31 mouse cellular contexts compared by ENCODE assay signal in genomic region chr7:140949255-140949654, GRCm38 (mm10). TPM values are rescaled to one million over a fixed set of nuclear protein-coding genes. Genes with fewer than 3 reads are reported as not detected.
DNase-seq lines count a peak whose midpoint lies in the region; ATAC-seq and TF ChIP-seq lines count a peak whose summit lies in the region.
"Had no signal": no experiment of that assay in that cellular context is flagged by ENCODE, and none has a peak within 500 bp of the region (broad histone marks: within the 10 kb centered on the region; RNA-seq: fewer than 3 reads in every experiment).

No protein-coding gene starts in this region.

- no peak overlapping the region for H3K9ac ChIP-seq in embryonic facial prominence, embryonic 13.5 days
- H3K9ac ChIP-seq in heart, adult 2 months (ENCODE audit: low read depth, low read length) = no peak overlapping the region
- H3K9ac ChIP-seq in liver, postnatal 0 days (replicated peaks) = no peak overlapping the region
- H3K9ac ChIP-seq: embryonic facial prominence, embryonic 12.5 days; forebrain, postnatal 0 days; hindbrain, embryonic 14.5 days had no signal

- peaks cover 73% of the 10 kb centered on the region for H3K36me3 ChIP-seq in embryonic facial prominence, embryonic 13.5 days
- peaks cover 75% of the 10 kb centered on the region for H3K36me3 ChIP-seq in embryonic facial prominence, embryonic 10.5 days (replicated peaks)
- H3K36me3 ChIP-seq in heart, adult 2 months (ENCODE audit: control insufficient read depth, insufficient read depth, low read length) = no peaks in the 10 kb centered on the region; the same call in 1 of the 2 replicates
- H3K36me3 ChIP-seq in liver, postnatal 0 days (replicated peaks; ENCODE audit: insufficient read depth, low read length) = peaks cover 42% of the 10 kb centered on the region

- no peak for DNase-seq in embryonic facial prominence, embryonic 10.5 days (ENCODE audit: low spot score)
- DNase-seq in heart, adult 2 months = no peak
- DNase-seq in heart, adult 9 months (ENCODE audit: low spot score in 2 of 2) = no peak
- no peak for DNase-seq in liver, postnatal 0 days
- DNase-seq in liver = no peak
- DNase-seq in ovary, postnatal 36 days (ENCODE audit: low spot score) = no peak
- DNase-seq: cerebellum, adult 18-20 months; cerebellum, adult 9-10 months; cerebellum, postnatal 14 days; forebrain, postnatal 0 days; gastrocnemius, postnatal 10 days; heart, postnatal 4 days had no signal

- H3K79me2 ChIP-seq in heart, adult 2 months (replicated peaks; ENCODE audit: control insufficient read depth, insufficient read depth, low read length) = 0 out of 2 replicates have a peak, but pooled peaks cover 2% of the 10 kb centered on the region

- H3K4me3 ChIP-seq in embryonic facial prominence, embryonic 13.5 days = peak overlapping the region; percentile 9; the same call in 1 of the 2 replicates
- H3K4me3 ChIP-seq in embryonic facial prominence, embryonic 10.5 days = no peak overlapping the region
- H3K4me3 ChIP-seq in heart, adult 2 months = no peak overlapping the region
- H3K4me3 ChIP-seq in liver, postnatal 0 days (ENCODE audit: low read depth, low read length) = no peak overlapping the region
- H3K4me3 ChIP-seq: embryonic facial prominence, embryonic 12.5 days had no signal

- H3K27me3 ChIP-seq in embryonic facial prominence, embryonic 13.5 days = no peaks in the 10 kb centered on the region
- H3K27me3 ChIP-seq in embryonic facial prominence, embryonic 10.5 days (replicated peaks; ENCODE audit: low read depth, poor library complexity, severe bottlenecking) = no peaks in the 10 kb centered on the region
- no peaks in the 10 kb centered on the region for H3K27me3 ChIP-seq in heart, adult 2 months (ENCODE audit: control insufficient read depth, insufficient read depth, low read length)
- H3K27me3 ChIP-seq in liver, postnatal 0 days (ENCODE audit: insufficient read depth, low read length) = no peaks in the 10 kb centered on the region
- H3K27me3 ChIP-seq: embryonic facial prominence, embryonic 12.5 days had no signal

- TF ChIP-seq POLR2A in heart, adult 2 months (IDR thresholded peaks at IDR 0.05; ENCODE audit: insufficient read depth, low read depth, low read length) = no peak

- no peaks in the 10 kb centered on the region for H3K9me3 ChIP-seq in embryonic facial prominence, embryonic 13.5 days
- H3K9me3 ChIP-seq in embryonic facial prominence, embryonic 10.5 days = no peaks in the 10 kb centered on the region
- H3K9me3 ChIP-seq in liver, postnatal 0 days (ENCODE audit: low read length) = no peaks in the 10 kb centered on the region
- H3K9me3 ChIP-seq: embryonic facial prominence, embryonic 12.5 days had no signal

- peaks cover 43% of the 10 kb centered on the region for H3K4me1 ChIP-seq in embryonic facial prominence, embryonic 13.5 days
- H3K4me1 ChIP-seq in embryonic facial prominence, embryonic 10.5 days = peaks cover 44% of the 10 kb centered on the region
- peaks cover 50% of the 10 kb centered on the region for H3K4me1 ChIP-seq in heart, adult 2 months (ENCODE audit: control insufficient read depth, insufficient read depth, low read length)
- peaks cover 26% of the 10 kb centered on the region for H3K4me1 ChIP-seq in liver, postnatal 0 days (ENCODE audit: insufficient read depth)

- H3K4me2 ChIP-seq in embryonic facial prominence, embryonic 13.5 days = no peak overlapping the region
- H3K4me2 ChIP-seq in liver, postnatal 0 days (ENCODE audit: low read depth, low read length) = no peak overlapping the region
- H3K4me2 ChIP-seq: embryonic facial prominence, embryonic 12.5 days; heart, embryonic 11.5 days; hindbrain, embryonic 14.5 days had no signal

- TF ChIP-seq CTCF in heart, adult 2 months (IDR thresholded peaks at IDR 0.05) = no peak
- no peak for TF ChIP-seq CTCF in liver, postnatal 0 days (IDR thresholded peaks at IDR 0.05; ENCODE audit: low read depth)

- H3K27ac ChIP-seq in embryonic facial prominence, embryonic 13.5 days = peak overlapping the region; percentile 16; the same call in 1 of the 2 replicates
- H3K27ac ChIP-seq in embryonic facial prominence, embryonic 10.5 days (replicated peaks) = no peak overlapping the region
- H3K27ac ChIP-seq in heart, adult 2 months = peak overlapping the region; percentile 11
- peak overlapping the region; percentile 62 for H3K27ac ChIP-seq in liver, postnatal 0 days (ENCODE audit: low read depth)
- H3K27ac ChIP-seq: embryonic facial prominence, embryonic 12.5 days; hindbrain, embryonic 14.5 days; hindbrain, postnatal 0 days had no signal

- ATAC-seq in embryonic facial prominence, embryonic 13.5 days (ENCODE audit: insufficient number of reproducible peaks, insufficient read depth, low FRiP score, low TSS enrichment, low read depth) = no peak
- no peak for ATAC-seq in liver, postnatal 0 days
- ATAC-seq: activated CD4-positive, CD25-positive, alpha-beta regulatory T cell, adult 4 months; forebrain, embryonic 14.5 days; forebrain, postnatal 0 days; hindbrain, postnatal 0 days; inflammation-experienced regulatory T-cells, adult 6 months; intestine, embryonic 16.5 days had no signal

- TF ChIP-seq EP300 in heart, adult 2 months (IDR thresholded peaks at IDR 0.05; ENCODE audit: insufficient read depth, low read depth, low read length) = no peak
- TF ChIP-seq EP300 in liver, postnatal 0 days (IDR thresholded peaks at IDR 0.05; ENCODE audit: low read depth) = no peak

- WGBS in embryonic facial prominence, embryonic 13.5 days = 85% methylated on average over 6 of the region's 6 CpGs
- WGBS in embryonic facial prominence, embryonic 10.5 days = 90% methylated on average over 6 of the region's 6 CpGs
- 89% methylated on average over 6 of the region's 6 CpGs for WGBS in heart, adult 2 months
- WGBS in liver, postnatal 0 days (ENCODE audit: insufficient replicate concordance) = 79% methylated on average over 6 of the region's 6 CpGs

- intact Hi-C loops in heart, adult 2 months (cut with DNase I) = no loop called here

RNA-seq across cellular contexts. Expression of gene Ifitm5, which starts 0.8 kb away (rescaled TPM):
- polyA plus RNA-seq in embryonic facial prominence, embryonic 13.5 days (2015; fragmentation: Nextera tagmentation; extraction: Ambion mirVana) = 32.4 and 56.7 TPM in 2 replicates
- 2.9 and 3.8 TPM in 2 replicates for polyA plus RNA-seq in embryonic facial prominence, embryonic 10.5 days (2016; fragmentation: Nextera tagmentation; extraction: Ambion mirVana)
- under 1 TPM; 0.32 to 0.34 TPM for total RNA-seq in heart, adult 2 months (2021)
- polyA plus RNA-seq in heart, adult 2 months (2012; rRNA removed) = 1.1 and 2.0 TPM in 2 replicates
- polyA plus RNA-seq in liver, postnatal 0 days (2015; fragmentation: Nextera tagmentation; extraction: Ambion mirVana) = 0.41 and 0.48 TPM in 2 replicates
- total RNA-seq: granulocyte monocyte progenitor cell, adult 5-6 weeks; hindbrain, postnatal 0 days had no signal
- polyA plus RNA-seq: activated CD4-positive, CD25-positive, alpha-beta regulatory T cell, adult 4 months; forebrain, embryonic 11.5 days; forebrain, embryonic 14.5 days; frontal cortex, adult 2 months; hindbrain, postnatal 0 days had no signal

RNA-seq across cellular contexts. Expression of gene Gm45717, which starts 6.5 kb away (rescaled TPM):
- 1.1 TPM in 1 of 2 replicates, not detected in the other for polyA plus RNA-seq in embryonic facial prominence, embryonic 13.5 days (2015; fragmentation: Nextera tagmentation; extraction: Ambion mirVana)
- polyA plus RNA-seq in embryonic facial prominence, embryonic 10.5 days (2016; fragmentation: Nextera tagmentation; extraction: Ambion mirVana) = 0.52 TPM in 1 of 2 replicates, not detected in the other
- not detected for total RNA-seq in heart, adult 2 months (2021)
- polyA plus RNA-seq in heart, adult 2 months (2012; rRNA removed) = not detected in 2 replicates
- 0.59 TPM in 1 of 2 replicates, not detected in the other for polyA plus RNA-seq in liver, postnatal 0 days (2015; fragmentation: Nextera tagmentation; extraction: Ambion mirVana)
- total RNA-seq: adrenal gland, postnatal 10 days; adrenal gland, postnatal 36 days; ES-E14; forebrain, postnatal 0 days; gastrocnemius, postnatal 10 days; gastrocnemius, postnatal 36 days; granulocyte monocyte progenitor cell, adult 5-6 weeks; heart, postnatal 4 days; hindbrain, postnatal 0 days had no signal
- polyA plus RNA-seq: activated CD4-positive, CD25-positive, alpha-beta regulatory T cell, adult 4 months; embryonic facial prominence, embryonic 12.5 days; forebrain, embryonic 11.5 days; forebrain, embryonic 14.5 days; forebrain, postnatal 0 days; frontal cortex, adult 2 months; heart, embryonic 14.5 days; heart, postnatal 0 days; hindbrain, embryonic 11.5 days; hindbrain, embryonic 14.5 days; inflammation-experienced regulatory T-cells, adult 6 months; intestine, embryonic 16.5 days had no signal

RNA-seq across cellular contexts. Expression of gene Ifitm2, which starts 6.5 kb away (rescaled TPM):
- 1,314 and 1,591 TPM in 2 replicates for polyA plus RNA-seq in embryonic facial prominence, embryonic 13.5 days (2015; fragmentation: Nextera tagmentation; extraction: Ambion mirVana)
- polyA plus RNA-seq in embryonic facial prominence, embryonic 10.5 days (2016; fragmentation: Nextera tagmentation; extraction: Ambion mirVana) = 602 and 668 TPM in 2 replicates
- 100 to 1,000 TPM; 107 to 113 TPM for total RNA-seq in heart, adult 2 months (2021)
- polyA plus RNA-seq in heart, adult 2 months (2012; rRNA removed) = 368 and 425 TPM in 2 replicates
- 798 and 816 TPM in 2 replicates for polyA plus RNA-seq in liver, postnatal 0 days (2015; fragmentation: Nextera tagmentation; extraction: Ambion mirVana)

RNA-seq across cellular contexts. Expression of gene Pgghg, which starts 8.1 kb away (rescaled TPM):
- 25.1 and 25.7 TPM in 2 replicates for polyA plus RNA-seq in embryonic facial prominence, embryonic 13.5 days (2015; fragmentation: Nextera tagmentation; extraction: Ambion mirVana)
- 13.5 and 14.3 TPM in 2 replicates for polyA plus RNA-seq in embryonic facial prominence, embryonic 10.5 days (2016; fragmentation: Nextera tagmentation; extraction: Ambion mirVana)
- 1 to 10 TPM; 4.0 to 5.8 TPM for total RNA-seq in heart, adult 2 months (2021)
- 13.0 and 14.1 TPM in 2 replicates for polyA plus RNA-seq in heart, adult 2 months (2012; rRNA removed)
- 5.5 and 6.3 TPM in 2 replicates for polyA plus RNA-seq in liver, postnatal 0 days (2015; fragmentation: Nextera tagmentation; extraction: Ambion mirVana)

RNA-seq across cellular contexts. Expression of gene Ifitm1, which starts 17.8 kb away (rescaled TPM):
- polyA plus RNA-seq in embryonic facial prominence, embryonic 13.5 days (2015; fragmentation: Nextera tagmentation; extraction: Ambion mirVana) = 91.5 and 101 TPM in 2 replicates
- polyA plus RNA-seq in embryonic facial prominence, embryonic 10.5 days (2016; fragmentation: Nextera tagmentation; extraction: Ambion mirVana) = 8.7 and 13.4 TPM in 2 replicates
- total RNA-seq in heart, adult 2 months (2021) = 1 to 10 TPM; 6.1 to 7.7 TPM
- 16.1 and 52.2 TPM in 2 replicates for polyA plus RNA-seq in heart, adult 2 months (2012; rRNA removed)
- polyA plus RNA-seq in liver, postnatal 0 days (2015; fragmentation: Nextera tagmentation; extraction: Ambion mirVana) = 33.4 and 38.6 TPM in 2 replicates
